Mouse (Mus musculus) heart, adult 11 months (tissue): ENCODE measurements around the gene Blm.
A peak's percentile ranks its signal among the peaks of the same experiment; 100 is the strongest.

Experiments used
- DNase-seq: peaks from one replicate; pipeline ENCODE4 v3.0.0; 2022

The Blm gene

GRCm38 (mm10) chr7:80457831-80458343, 77.0 kb downstream of the Blm start:
- DNase-seq: peak; percentile 93

GRCm38 (mm10) chr7:80457241-80457640, 77.7 kb downstream of the Blm start:
- DNase-seq: peak; percentile 99

GRCm38 (mm10) chr7:80456327-80456726, 78.6 kb downstream of the Blm start:
- no peak for DNase-seq

GRCm38 (mm10) chr7:80455505-80456160, 79.3 kb downstream of the Blm start:
- no peak for DNase-seq

GRCm38 (mm10) chr7:80454786-80455185, 80.1 kb downstream of the Blm start:
- DNase-seq: no peak

- DNase-seq: no peak
Measured at GRCm38 (mm10) chr7:80453997-80454396, 80.9 kb downstream of the Blm start.

- DNase-seq: no peak
Measured at GRCm38 (mm10) chr7:80453121-80453520, 81.8 kb downstream of the Blm start.

- DNase-seq: no peak
Measured at GRCm38 (mm10) chr7:80452241-80452640, 82.7 kb downstream of the Blm start.

GRCm38 (mm10) chr7:80451550-80452232, 83.2 kb downstream of the Blm start:
- no peak for DNase-seq

GRCm38 (mm10) chr7:80450354-80450753, 84.6 kb downstream of the Blm start:
- DNase-seq: peak; percentile 90

- DNase-seq: no peak
Measured at GRCm38 (mm10) chr7:80449620-80450091, 85.3 kb downstream of the Blm start.

- DNase-seq: no peak
Measured at GRCm38 (mm10) chr7:80447336-80447735, 87.6 kb downstream of the Blm start.

GRCm38 (mm10) chr7:80446221-80446878, 88.6 kb downstream of the Blm start:
- peak; percentile 90 for DNase-seq

GRCm38 (mm10) chr7:80445492-80445891, 89.4 kb downstream of the Blm start:
- DNase-seq: peak; percentile 97

- DNase-seq: peak; percentile 95
Measured at GRCm38 (mm10) chr7:80444401-80445249, 90.3 kb downstream of the Blm start.

- DNase-seq: peak; percentile 91
Measured at GRCm38 (mm10) chr7:80443124-80443523, 91.8 kb downstream of the Blm start.

GRCm38 (mm10) chr7:80441986-80442904, 92.7 kb downstream of the Blm start:
- DNase-seq: peak; percentile 93

GRCm38 (mm10) chr7:80440685-80441084, 94.2 kb downstream of the Blm start:
- no peak for DNase-seq

GRCm38 (mm10) chr7:80439789-80440488, 95.0 kb downstream of the Blm start:
- peak; percentile 96 for DNase-seq

- DNase-seq: peak; percentile 91
Measured at GRCm38 (mm10) chr7:80439032-80439760, 95.7 kb downstream of the Blm start.
